Mouse (Mus musculus) frontal cortex, adult 2 months (tissue): ENCODE measurements at regions not wholly inside any gene's neighbourhood (a gene's known extent, or its start where the extent isn't known, plus 50 kb on each side); places are given as distances from the start of the nearest gene placed in this dataset.

Experiments
- DNase-seq, 2 experiments: peaks; one replicate each; pipeline ENCODE4 v3.0.0; 2022; ENCODE audit warnings: low spot score in 1 of 2; ENCODE audit errors: extremely low spot score in 1 of 2

GRCm38 (mm10) chr1:177651219-177651618 is 78.4 kb upstream of the 1700016C15Rik start:
- no peak for DNase-seq

GRCm38 (mm10) chr1:177663163-177663562 is 66.5 kb upstream of the 1700016C15Rik start:
- no peak for DNase-seq

DNA sequence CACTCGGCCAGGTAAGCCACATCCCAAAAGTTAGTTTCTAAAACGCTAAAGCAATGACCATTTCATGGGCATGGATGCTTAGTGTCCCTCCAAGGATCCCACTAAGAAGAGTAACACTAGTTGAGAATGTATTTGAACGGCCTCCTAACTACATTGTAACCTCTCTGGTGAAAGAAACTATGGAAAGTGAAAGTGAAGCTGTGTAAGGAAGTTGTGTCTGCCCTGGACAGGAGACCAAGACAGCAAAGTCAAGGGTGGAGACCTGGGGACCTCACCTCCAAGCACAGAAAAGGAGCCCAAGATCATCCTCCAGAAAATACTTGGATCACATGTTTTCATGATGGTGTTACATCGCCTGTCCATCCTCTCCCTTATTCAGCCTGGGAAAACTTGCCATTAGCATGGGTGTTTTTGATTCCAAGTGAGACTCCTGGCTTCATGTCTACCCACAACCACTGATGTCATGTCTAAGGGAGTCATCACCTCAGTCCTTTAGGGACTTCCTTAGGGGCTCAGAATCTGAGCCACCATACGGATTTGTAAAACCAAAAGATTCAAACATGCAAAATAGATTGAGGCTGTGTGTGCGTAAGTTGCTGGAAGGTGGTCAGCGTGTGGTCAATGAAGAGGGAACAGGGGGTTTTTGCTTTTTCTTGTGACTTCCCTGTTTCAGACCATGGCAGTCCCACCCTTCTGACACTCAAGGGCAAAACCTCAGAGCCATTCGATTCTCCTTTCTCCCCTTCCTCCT is 62.4 kb upstream of the 1700016C15Rik start:
- DNase-seq, result no peak

DNA sequence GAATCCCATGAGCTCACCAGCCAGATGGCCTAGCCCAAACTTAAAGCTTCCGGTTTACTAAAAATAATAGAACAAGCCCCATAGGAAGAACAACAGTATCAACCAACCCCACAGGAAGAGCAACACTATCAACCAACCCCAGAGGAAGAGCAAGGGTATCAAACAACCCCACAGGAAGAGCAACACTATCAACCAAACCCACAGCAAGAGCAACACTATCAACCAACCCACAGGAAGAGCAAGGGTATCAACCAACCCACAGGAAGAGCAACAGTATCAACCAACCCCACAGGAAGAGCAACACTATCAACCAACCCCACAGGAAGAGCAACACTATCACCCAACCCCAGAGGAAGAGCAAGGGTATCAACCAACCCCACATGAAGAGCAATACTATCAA is 59.0 kb upstream of the 1700016C15Rik start:
- DNase-seq, result no peak

DNA sequence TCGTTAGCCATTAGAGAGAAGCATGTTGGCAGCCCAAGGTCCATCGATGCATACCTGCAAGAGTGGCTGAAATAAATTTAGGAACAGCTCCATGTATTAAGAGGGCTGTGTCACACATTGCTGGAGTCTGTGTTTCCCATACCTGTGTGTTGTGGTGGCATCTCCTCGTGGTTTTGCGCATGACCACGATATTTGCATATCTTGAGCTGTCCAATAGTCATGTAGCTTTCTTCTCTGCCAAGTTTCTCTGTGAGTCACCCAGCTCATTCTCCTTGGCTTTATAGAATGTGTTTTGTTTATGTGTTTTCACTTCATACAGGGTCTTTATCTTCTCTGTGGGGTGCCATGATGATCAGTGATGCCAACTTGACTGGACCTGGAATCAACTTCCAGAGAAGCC is 53.0 kb upstream of the 1700016C15Rik start:
- no peak for DNase-seq

DNA sequence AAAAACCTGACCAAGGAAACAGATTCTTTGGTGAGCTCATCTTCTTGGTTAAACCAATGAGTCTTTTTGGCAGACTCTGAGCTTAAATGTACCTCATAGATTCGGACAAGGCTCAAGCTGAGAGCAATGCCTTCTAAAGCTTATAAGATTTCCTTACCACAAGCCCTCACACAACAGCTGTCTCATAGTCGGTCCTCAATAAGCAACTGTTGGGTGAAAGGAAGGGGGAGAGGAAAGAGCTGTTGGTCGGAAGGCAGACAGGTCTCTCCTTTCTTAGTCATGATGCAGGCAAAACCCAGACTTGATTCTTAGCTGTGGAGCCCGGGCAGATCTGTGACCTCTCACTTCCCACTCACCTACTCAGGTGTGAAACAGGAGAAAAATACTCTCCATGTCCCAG is 50.8 kb upstream of the 1700016C15Rik start:
- DNase-seq, result no peak
